Mouse (Mus musculus) gastrocnemius, postnatal 25 days (tissue): ENCODE data around the gene Mmp9. TPM values are rescaled to one million over a fixed set of nuclear protein-coding genes. Genes with fewer than 3 reads are reported as not detected.

Experiments
- DNase-seq: peaks from one replicate; pipeline ENCODE4 v3.0.0; 2022
- total RNA-seq, 2 experiments: library from RNA; stranded (reverse); gene quantifications; 1 replicate in 1 of 2; 2 replicates in 1 of 2; pipeline ENCODE4 v1.2.3; 2021

Mmp9 gene
- total RNA-seq, 2 experiments from 2014 or later = 0.64 to 1.4 TPM

GRCm38 (mm10) chr2:164912749-164913427, 27.7 kb upstream of the Mmp9 start:
- DNase-seq = no peak

DNA sequence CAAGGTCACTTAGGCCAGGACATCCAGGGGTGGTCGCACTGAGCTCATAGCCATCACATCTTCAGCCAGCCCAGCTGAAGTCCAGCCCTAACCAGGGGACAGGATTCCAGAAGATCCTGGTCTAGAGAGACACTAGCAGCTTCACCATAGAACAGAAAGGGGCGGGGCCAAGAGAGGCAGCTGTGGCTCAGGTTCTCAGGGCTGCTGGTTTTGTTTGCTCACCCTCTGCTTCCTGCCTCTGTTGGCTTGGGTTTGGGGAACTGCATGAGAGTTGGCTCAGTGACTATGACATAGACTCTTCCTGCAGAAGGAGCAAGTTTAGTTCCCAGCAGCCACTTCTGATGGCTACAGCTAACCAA, 27.2 kb upstream of the Mmp9 start:
- peak; percentile 50 for DNase-seq

GRCm38 (mm10) chr2:164916820-164917219, 23.8 kb upstream of the Mmp9 start:
- DNase-seq = no peak

- DNase-seq = no peak
Measured at GRCm38 (mm10) chr2:164917371-164917770, 23.2 kb upstream of the Mmp9 start.

GRCm38 (mm10) chr2:164918325-164918724, 22.3 kb upstream of the Mmp9 start:
- DNase-seq = no peak

GRCm38 (mm10) chr2:164921984-164922383, 18.6 kb upstream of the Mmp9 start:
- no peak for DNase-seq

DNA sequence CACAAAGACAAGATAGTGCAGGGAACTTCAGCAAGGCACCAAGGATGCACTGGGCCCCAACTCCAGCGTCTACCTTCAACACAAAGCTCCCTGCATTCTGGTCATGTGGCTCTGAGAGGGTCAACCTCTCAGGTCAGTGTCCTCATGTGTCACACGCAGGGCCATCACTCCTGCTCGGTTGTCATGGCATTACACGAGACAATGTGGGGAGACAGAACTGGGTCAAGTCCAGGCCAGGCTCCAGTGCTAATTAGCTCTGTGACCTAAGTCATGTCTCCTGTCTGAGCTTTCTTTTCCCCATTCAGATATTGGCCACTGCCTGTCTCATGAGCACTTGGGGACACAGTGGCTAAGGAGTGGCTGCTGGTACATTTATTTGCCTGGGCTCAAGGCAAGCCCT, 17.3 kb upstream of the Mmp9 start:
- no peak for DNase-seq

DNA sequence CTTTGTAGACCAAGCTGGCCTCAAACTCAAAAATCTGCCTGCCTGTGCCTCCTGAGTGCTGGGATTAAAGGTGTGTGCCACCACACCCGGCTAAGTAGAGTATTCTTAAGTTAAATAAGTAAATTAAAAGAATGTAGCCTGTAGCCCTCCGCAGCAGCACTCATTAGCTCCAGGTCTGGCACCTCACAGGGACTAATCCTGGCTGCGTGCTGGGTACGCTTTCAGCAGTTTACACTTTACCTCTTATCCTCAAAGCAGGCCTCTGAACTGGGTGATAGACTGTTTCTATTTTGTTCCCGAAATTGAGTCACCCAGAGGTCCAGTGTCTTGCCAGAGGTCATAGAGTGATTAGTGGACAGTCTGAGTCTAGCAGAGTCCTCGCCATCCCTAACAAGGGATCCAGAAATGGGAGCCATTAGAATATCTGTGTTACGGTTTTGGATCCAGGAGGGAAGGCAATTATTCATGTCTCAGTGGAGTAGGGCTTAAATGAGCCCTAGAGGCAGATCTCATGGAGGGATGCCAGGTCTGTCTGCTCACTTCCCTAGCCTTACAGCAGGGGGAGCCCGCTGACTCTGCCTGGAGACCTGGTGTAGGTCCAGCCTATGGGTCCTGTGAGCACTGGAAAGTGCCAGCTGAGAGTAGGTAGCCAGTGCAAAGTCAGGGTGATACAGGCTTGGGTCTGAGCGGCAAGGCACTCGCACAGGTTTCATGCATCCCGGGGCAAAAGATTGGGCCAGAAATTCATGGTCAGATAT, 16.3 kb upstream of the Mmp9 start:
- peak; percentile 77 for DNase-seq

DNA sequence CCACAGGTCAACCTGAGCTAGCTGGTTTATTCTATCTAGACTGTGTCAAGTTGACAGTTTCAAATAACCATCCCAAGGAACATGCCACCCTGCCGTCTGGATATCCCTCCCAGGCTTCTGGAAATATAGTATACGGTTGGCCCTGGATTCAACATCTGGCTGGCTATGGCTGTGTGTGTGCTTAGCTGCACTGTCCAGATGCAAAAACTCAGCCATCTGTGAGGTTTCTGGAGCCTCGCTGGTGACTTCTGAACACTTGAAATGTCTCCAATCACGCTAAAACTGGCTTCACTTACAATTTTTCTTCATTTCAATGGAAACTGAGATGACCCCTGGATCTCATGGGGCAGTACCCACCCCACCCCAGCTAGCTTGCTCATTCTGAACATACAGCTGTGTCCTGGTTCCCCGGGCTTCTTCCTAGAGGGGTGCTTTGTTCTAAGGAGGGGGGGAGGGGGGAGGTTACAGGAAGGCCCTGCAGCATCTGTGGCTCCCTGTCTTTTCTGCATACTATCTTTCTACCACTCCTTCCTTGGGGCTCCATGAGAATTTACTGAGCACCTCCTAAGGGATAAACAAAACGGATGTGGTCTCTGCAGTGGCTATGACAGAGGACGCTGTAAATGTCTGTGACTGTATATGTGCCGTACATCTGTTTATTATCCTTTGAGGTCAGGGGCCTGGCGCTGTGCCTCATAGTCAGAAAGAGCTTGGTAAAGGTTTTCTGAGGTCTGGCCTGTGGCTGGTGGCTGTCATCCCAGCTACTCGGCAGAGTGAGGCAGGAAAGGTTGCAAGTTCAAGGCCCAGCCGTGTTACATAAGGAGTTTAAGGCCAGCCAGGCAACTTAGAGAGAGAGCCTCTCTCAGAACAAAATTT, 9.6 kb upstream of the Mmp9 start:
- DNase-seq = no peak

- no peak for DNase-seq
Measured at GRCm38 (mm10) chr2:164933534-164933933, 7.0 kb upstream of the Mmp9 start.

DNA sequence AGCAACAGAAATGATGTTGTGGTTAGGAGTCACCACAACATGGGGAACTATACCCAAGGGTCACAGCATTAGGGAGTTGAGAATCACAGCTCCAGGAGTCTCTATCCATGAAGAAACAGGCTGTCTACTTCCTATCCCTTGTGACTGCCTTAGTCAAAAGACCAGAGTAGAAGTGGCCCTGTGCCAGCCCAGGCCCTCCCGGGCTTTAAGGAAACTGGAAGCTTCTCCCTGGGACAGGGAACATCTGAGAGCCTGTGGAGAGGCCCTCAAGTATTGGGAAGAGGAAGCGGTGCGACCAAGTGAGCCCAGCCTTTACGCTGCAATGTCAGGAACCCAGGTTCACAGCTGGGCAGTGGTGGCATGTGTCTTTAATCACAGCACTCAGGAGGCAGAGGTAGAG, 4.6 kb upstream of the Mmp9 start:
- DNase-seq = no peak

DNA sequence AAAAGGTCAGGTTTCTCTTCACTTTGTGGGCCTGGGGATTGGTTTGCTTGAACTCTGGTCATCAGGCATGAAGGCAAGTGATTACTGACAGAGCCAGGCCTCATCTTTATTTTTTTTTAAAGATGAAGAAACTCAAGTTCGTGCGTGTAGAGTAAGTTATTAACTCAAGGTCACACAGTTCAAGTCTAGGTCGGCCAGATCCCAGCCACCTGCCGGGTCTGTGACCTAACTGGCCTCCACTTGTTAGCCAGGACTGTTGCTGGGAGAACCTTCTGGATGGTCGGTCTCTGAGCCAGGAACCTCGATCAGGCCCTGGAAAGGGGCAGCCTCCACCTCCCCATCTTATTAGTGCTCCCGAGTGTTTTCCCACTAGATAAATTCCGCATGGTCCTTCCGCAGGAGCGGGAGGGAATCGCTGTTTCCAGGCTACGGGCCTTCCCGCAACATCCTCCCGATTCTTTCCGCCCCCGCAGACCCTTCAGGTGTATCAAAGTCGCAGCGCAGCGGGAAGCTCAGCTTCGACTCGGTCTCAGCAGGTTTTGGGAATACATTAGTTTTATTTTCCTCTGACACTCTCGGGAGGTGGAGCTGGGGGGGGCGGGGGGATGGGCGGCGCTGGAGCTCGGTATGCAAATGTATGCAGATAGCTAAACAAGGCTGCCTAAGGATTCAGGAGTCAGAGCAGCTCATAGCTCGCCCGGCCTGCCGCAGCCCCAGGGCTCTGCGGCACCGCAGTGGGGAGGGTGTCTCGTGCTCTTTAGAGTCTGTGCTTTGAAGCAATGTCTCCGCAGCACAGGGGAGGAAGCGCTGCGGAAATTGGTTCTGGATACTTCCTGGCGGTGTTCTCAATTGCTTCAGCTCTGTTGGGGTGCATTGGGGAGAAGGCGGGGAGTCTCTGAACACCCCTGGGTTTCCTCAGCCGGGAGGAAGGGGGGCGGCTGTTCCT, 2.2 kb upstream of the Mmp9 start:
- peak; percentile 22 for DNase-seq

DNA sequence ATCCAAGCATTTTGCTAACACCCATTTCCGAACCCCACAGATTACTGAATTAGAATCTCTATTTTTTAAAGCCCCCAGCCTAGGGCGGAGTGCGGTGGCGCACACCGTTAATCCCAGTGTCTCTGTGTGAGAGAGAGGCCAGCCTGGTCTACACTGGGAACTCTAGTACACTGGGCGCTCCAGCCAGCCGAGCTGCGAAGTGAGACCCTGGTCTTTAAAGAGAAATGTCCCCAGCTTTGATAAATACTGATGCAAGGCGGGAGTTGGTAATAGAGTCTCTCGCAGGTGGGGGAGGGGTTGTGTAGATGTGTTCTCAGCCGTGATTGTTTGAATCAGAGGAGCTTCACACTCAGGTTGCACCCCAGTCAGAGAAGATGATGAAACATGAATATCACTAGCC, 1.5 kb upstream of the Mmp9 start:
- no peak for DNase-seq

- peak; percentile 40 for DNase-seq
Measured at GRCm38 (mm10) chr2:164942692-164943290, 2.2 kb downstream of the Mmp9 start.

DNA sequence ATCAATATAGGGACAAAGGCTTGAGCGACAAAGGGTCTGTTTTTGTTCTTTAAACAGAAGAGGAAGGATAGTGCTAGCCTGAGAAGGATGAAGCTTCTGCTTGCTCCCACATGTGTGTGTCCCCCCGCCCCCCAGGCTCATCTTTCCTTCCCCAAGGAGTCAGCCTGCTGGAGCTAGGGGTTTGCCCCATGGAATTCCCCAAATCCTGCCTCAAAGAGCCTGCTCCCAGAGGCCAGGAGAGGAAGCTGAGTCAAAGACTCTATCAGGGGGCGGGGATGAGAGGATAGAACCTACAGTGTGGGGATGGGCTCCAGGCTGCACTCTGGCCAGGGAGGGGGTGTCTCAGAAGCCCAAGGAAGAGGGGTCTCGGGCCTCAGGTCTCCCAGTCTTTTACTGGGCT, 6.9 kb downstream of the Mmp9 start:
- DNase-seq = no peak

DNA sequence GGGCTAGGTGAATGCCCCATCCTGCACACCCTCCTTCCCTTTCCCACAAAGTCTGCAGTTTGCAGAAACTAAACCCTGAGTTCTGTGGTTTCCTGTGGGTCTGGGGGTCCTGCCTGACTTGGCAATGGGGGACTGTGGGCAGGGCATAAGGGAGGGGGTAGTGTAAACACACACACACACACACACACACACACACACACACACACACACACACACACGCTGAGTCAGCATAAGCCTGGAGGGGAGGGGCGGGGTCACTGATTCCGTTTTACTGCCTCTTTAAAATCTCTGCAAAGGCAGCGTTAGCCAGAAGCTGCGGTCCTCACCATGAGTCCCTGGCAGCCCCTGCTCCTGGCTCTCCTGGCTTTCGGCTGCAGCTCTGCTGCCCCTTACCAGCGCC, 7.3 kb downstream of the Mmp9 start:
- no peak for DNase-seq

DNA sequence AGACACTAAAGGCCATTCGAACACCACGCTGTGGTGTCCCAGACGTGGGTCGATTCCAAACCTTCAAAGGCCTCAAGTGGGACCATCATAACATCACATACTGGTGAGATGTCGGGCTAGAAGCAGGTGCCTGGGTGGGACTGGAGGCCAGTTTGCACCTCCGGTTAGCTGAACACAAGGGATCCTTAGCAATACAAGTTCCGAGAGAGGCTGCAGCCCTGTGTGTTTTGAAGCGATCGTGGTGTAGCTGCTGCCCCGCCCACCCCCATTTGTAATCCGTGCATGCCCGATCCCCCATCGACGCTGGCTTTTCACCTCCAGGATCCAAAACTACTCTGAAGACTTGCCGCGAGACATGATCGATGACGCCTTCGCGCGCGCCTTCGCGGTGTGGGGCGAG, 8.4 kb downstream of the Mmp9 start:
- no peak for DNase-seq

- DNase-seq = no peak
Measured at GRCm38 (mm10) chr2:164950501-164950900, 9.9 kb downstream of the Mmp9 start.

DNA sequence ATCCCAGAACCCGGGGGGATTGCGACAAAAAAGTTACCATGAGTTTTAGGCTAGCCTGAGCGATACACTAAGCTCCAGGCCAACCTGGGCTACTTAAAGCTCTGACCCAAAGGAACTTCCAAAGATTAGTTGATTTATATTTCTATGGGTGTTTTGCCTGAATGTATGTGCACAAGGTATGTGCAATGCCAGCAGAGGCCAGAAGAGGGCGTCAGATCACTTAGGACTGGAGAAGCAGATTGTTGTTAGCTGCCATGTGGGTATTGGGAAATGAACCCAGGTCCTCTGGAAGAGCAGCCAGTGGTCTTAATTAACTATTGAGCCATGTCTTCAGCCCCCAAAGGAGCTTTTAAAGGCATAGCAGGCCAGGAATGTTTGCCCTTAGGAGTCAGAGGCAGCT, 11.2 kb downstream of the Mmp9 start:
- DNase-seq = no peak

GRCm38 (mm10) chr2:164952448-164952847, 11.9 kb downstream of the Mmp9 start:
- DNase-seq = no peak

DNA sequence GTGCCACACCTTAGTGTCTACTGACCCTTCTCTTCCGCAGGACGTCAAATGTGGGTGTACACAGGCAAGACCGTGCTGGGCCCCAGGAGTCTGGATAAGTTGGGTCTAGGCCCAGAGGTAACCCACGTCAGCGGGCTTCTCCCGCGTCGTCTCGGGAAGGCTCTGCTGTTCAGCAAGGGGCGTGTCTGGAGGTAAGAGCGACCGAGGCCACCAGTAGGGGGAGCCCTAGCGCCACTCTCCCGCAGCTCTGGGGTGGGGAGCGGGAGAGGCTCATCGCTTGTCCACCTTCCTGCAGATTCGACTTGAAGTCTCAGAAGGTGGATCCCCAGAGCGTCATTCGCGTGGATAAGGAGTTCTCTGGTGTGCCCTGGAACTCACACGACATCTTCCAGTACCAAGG, 12.6 kb downstream of the Mmp9 start:
- peak; percentile 41 for DNase-seq
